Mouse (Mus musculus) adrenal gland, adult 8-10 months (tissue): Measurements from ENCODE around the gene Olfr315. TPM values are rescaled to one million over a fixed set of nuclear protein-coding genes. Genes with fewer than 3 reads are reported as not detected.
"Not testable (repeated sequence)": the region's sequence is repeated elsewhere in the genome, so short reads cannot be mapped to it uniquely, and the experiment has no call there.

Experiments used
- DNase-seq: peaks from one replicate; pipeline ENCODE4 v3.0.0; 2022
- total RNA-seq, 4 experiments: library from RNA; stranded (reverse); gene quantifications; 2 replicates each; pipeline ENCODE4 v1.2.4; 2022

The Olfr315 gene
- not detected for total RNA-seq

- DNase-seq, result no peak
Measured at GRCm38 (mm10) chr11:58772888-58773287, at the start of gene Olfr315. Gene Olfr315, plus strand, starts transcription at chr11:58773188.

GRCm38 (mm10) chr11:58723914-58724313 lies 49.1 kb upstream of the Olfr315 start, which contains the start of gene Olfr318:
Gene Olfr318, minus strand, starts transcription at chr11:58724014.
- DNase-seq, result no peak

GRCm38 (mm10) chr11:58727896-58728650 lies 44.9 kb upstream of the Olfr315 start:
- not testable (repeated sequence) for DNase-seq

GRCm38 (mm10) chr11:58733372-58733771 lies 39.6 kb upstream of the Olfr315 start:
- no peak for DNase-seq

- DNase-seq, result no peak
Measured at GRCm38 (mm10) chr11:58738792-58739262, 34.2 kb upstream of the Olfr315 start, which contains the start of gene Olfr317. Gene Olfr317, minus strand, starts transcription at chr11:58739212.

- not testable (repeated sequence) for DNase-seq
Measured at GRCm38 (mm10) chr11:58751096-58751495, 21.9 kb upstream of the Olfr315 start.

- DNase-seq, result no peak
Measured at GRCm38 (mm10) chr11:58752434-58752833, 20.6 kb upstream of the Olfr315 start, which contains the start of gene Olfr316. Gene Olfr316, plus strand, starts transcription at chr11:58752734.

GRCm38 (mm10) chr11:58782480-58783089 lies 9.6 kb downstream of the Olfr315 start, which contains the start of gene Olfr314:
Gene Olfr314, plus strand, starts transcription at chr11:58782952.
- DNase-seq, result no peak

GRCm38 (mm10) chr11:58784182-58784581 lies 11.2 kb downstream of the Olfr315 start:
- no peak for DNase-seq

- DNase-seq, result no peak
Measured at GRCm38 (mm10) chr11:58787651-58788050, 14.7 kb downstream of the Olfr315 start.

GRCm38 (mm10) chr11:58788346-58788745 lies 15.4 kb downstream of the Olfr315 start:
- DNase-seq, result no peak

GRCm38 (mm10) chr11:58789532-58789931 lies 16.5 kb downstream of the Olfr315 start:
- no peak for DNase-seq

- DNase-seq, result no peak
Measured at GRCm38 (mm10) chr11:58790053-58790452, 17.1 kb downstream of the Olfr315 start.

GRCm38 (mm10) chr11:58790646-58791045 lies 17.7 kb downstream of the Olfr315 start:
- DNase-seq, result no peak

GRCm38 (mm10) chr11:58795856-58796255 lies 22.9 kb downstream of the Olfr315 start:
- no peak for DNase-seq

- DNase-seq, result no peak
Measured at GRCm38 (mm10) chr11:58796850-58797249, 23.9 kb downstream of the Olfr315 start.

GRCm38 (mm10) chr11:58799747-58800146 lies 26.8 kb downstream of the Olfr315 start:
- DNase-seq, result no peak

- DNase-seq, result no peak
Measured at GRCm38 (mm10) chr11:58801558-58802228, 28.7 kb downstream of the Olfr315 start, which contains the start of gene Fam183b. Gene Fam183b, minus strand, starts transcription at chr11:58801960.

GRCm38 (mm10) chr11:58803871-58804270 lies 30.9 kb downstream of the Olfr315 start:
- DNase-seq, result no peak

GRCm38 (mm10) chr11:58804393-58804792 lies 31.4 kb downstream of the Olfr315 start:
- no peak for DNase-seq

GRCm38 (mm10) chr11:58812001-58812400 lies 39.0 kb downstream of the Olfr315 start:
- no peak for DNase-seq

GRCm38 (mm10) chr11:58814700-58815099 lies 41.7 kb downstream of the Olfr315 start, which contains the start of gene Olfr313:
Gene Olfr313, plus strand, starts transcription at chr11:58815000.
- DNase-seq, result not testable (repeated sequence)

- no peak for DNase-seq
Measured at GRCm38 (mm10) chr11:58815676-58816075, 42.7 kb downstream of the Olfr315 start.
